Mouse (Mus musculus) adrenal gland, postnatal 36 days (tissue): ENCODE results near the gene Gm815. TPM values are rescaled to one million over a fixed set of nuclear protein-coding genes. Genes with fewer than 3 reads are reported as not detected.

Experiments
- DNase-seq, 2 experiments: peaks; one replicate each; pipeline ENCODE4 v3.0.0; 2021; ENCODE audit warnings: mixed read lengths in 1 of 2
- long read RNA-seq, 2 experiments: library from polyadenylated mRNA; stranded (forward); transcript quantifications; one replicate each; pipeline ENCODE4 v2.0.0; 2021; ENCODE audit warnings: borderline sequencing depth in 2 of 2
- total RNA-seq, 2 experiments: library from RNA; stranded (reverse); gene quantifications; 2 replicates each; pipeline ENCODE4 v1.2.3; 2021

Gene Gm815
- total RNA-seq = not detected
- long read RNA-seq, experiment 1 = 0 reads
- long read RNA-seq, experiment 2 = 0 reads

- no peak for DNase-seq
Measured at GRCm38 (mm10) chr19:26885616-26886015, at the start of gene Gm815. Gene Gm815 (plus strand): TSS chr19:26885881.

GRCm38 (mm10) chr19:26837626-26838025 is 48.1 kb upstream of the Gm815 start:
- no peak for DNase-seq

- no peak for DNase-seq
Measured at GRCm38 (mm10) chr19:26843896-26844295, 41.8 kb upstream of the Gm815 start.

DNA sequence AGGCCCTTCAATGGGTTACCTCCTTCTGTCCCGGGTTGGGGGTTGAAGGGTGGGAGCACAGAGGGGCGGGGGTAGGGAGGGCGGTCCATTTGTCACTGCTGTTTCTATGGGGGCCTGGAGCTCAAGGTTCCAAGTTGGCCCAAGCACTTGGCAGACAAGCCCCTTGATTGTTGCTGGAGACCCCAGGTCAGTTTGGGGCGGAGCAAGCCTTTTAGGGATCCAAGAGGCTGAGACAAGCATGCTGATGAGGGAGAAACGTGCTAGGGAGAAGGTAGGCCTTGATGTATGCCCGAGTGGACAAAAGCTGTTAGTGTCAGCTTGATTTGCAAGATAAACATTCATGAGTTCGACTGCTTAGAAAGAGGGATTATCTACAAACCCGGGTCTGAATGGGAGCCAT is 40.9 kb upstream of the Gm815 start:
- DNase-seq = no peak

GRCm38 (mm10) chr19:26845276-26846016 is 40.2 kb upstream of the Gm815 start:
- DNase-seq = peak; percentile 83 to 84

- no peak for DNase-seq
Measured at GRCm38 (mm10) chr19:26846017-26846285, 39.7 kb upstream of the Gm815 start.

- DNase-seq = no peak
Measured at GRCm38 (mm10) chr19:26851017-26851782, 34.5 kb upstream of the Gm815 start.

DNA sequence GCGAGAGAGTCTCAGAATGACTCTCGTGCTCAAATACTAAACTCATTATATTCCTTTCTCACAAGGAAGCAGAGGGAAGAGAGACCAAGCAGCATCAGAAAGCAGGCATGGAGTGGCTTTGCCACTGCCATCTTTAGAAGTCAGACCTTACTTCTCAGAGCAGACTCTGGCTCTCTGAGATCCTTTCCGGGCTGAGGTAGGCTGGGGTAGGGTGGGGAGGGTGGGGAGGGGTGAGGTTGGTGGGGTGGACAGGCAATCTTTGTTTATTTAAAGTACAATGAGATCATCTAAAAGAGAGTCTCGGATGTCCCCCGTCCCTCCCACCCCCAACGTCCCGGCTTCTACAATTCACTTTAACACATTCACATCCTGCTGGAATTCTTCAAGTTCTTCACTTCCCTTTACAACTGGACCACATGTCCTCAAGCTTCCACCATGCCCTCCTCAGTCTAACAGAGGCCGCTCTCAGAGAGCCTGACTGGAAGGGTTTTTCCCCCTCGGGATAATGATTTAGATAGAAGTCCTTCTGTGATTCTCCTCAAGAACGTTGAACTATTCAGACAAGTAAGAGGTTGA is 33.3 kb upstream of the Gm815 start:
- DNase-seq = no peak

- no peak for DNase-seq
Measured at GRCm38 (mm10) chr19:26853701-26854282, 31.9 kb upstream of the Gm815 start.

GRCm38 (mm10) chr19:26854661-26855060 is 31.0 kb upstream of the Gm815 start:
- no peak for DNase-seq

- no peak for DNase-seq
Measured at GRCm38 (mm10) chr19:26855152-26855551, 30.5 kb upstream of the Gm815 start.

GRCm38 (mm10) chr19:26858427-26859194 is 27.1 kb upstream of the Gm815 start:
- DNase-seq = no peak

- peak in 1 of 2 experiments; percentile 12 for DNase-seq
Measured at GRCm38 (mm10) chr19:26859195-26859570, 26.5 kb upstream of the Gm815 start.

GRCm38 (mm10) chr19:26863662-26864061 is 22.0 kb upstream of the Gm815 start:
- peak; percentile 71 to 73 for DNase-seq

DNA sequence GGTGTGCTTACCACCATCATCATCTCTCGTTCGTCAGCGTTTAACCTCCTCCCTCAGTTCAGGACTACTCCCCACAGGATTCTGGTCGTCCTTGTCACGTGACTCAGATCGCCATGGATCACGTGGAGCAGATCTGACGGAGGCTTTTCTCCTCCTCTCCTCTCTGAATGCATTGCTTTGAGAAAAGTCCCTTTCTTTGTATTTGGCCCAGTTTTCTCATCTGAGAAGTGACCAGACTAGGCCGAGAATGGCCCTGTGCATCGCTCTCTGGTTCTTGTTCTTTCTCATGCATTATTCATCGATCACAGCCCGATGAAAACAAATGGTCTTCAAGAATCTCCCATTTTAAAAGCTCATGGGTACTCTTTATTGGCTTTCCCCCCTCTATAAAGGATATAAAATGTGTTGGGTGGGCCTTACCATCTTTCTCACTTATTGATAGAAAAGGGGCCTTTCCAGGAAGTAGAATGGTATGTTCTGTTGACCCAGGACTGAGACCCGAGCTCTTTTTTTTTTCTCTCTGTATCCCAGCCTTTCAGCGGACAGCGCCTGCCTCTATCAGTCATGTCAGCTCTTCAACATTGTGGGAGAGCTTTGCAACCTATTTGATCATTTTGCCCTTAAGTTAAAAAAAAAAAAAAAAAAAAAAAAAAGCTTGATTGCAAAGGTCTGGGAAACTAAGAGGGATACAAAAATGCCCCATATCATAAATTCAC is 20.5 kb upstream of the Gm815 start:
- no peak for DNase-seq

DNA sequence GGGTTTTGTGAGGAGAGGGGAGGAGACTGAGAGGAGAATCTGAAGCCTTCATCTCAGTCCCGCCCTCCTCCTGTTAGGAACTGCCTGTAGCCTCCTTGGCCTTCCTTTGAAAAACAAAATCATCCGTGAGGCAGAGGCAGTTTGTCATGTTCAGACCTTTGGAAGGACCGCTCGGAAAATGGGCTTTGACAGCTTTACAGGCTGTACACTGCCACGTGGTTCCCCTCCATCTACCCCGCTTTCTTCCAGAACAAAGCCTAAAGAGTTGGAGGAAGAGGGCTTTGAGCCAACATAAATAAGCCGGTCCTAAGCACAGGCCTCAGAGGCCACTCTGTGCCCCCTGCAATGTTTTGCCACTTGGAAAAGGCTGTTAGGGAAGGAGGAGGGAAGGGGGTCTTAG is 19.9 kb upstream of the Gm815 start:
- peak in 1 of 2 experiments; percentile 13 for DNase-seq

DNA sequence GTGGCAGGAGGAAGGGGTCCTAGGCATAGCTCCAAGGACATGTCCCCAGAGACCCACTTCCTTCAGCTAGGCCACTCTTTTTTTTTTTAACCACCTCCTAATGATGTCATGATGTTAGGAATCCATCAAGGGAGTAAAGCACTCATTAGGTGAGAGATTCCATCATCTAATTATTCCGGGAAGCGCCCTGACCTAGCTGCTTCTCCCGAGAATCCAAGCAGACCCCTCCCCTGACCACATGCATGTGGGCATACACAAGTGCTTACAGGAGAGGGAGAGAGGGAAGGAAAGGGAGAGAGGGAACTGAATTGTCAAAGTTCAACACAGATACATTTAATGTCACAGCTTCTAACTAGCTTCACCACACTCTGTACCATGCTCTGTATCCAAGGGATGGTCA is 16.1 kb upstream of the Gm815 start:
- no peak for DNase-seq

DNA sequence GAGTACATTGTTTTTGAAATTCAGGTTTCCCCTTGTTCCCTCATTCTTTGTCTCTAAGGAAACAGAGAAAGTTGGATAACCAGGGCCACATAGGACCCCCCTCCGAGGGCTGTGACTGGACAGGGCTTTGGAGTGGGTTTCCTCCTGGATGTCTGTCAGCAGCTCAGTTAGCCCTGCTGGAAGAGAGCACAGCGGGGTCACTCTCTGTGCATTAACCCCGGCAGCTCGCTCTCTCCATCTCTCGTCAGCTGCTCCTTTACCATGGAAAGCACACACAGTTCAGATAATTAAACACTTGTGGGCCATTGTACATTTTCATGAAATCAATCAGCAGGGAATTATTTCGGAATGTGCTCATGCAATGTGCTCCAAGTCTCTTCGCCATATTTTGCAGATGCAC is 15.4 kb upstream of the Gm815 start:
- no peak for DNase-seq

DNA sequence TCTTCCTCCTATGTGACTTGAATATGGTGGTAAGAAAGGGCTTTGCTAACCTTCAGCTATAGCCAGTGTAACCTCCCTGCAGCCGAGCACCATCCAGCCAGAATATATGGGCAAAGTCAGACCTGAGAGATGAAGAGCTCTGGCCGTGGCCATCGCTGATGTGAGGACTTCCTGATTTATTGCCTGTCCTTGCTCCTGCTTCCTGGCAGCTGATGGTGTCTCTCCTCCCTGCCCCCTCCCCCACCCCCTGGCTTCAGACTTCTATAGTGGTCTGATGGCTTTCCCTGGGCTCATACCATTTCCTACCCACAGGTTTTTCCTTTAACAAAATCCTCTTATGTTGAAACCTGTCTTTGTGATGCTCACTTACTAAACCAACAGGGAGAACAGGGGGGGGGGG is 14.6 kb upstream of the Gm815 start:
- DNase-seq = no peak

DNA sequence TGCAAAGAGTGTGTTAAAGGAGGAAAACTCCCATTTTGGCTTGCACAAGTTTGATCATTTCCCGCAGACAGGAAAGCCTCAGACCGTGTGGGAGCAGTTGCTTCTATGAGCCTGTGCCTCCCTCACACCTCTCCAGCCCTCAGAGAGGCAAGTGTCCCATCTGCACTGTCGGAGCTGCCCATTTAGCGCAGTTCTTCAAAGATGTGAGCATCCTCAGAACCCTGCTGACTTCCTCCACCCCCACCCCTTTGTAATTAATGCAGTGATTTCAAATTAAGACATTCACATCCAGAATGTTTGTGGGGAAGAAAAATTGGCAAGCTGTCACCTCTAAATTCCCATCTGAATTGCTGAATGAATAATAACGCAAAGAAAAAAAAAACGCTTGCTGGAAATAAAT is 12.8 kb upstream of the Gm815 start:
- DNase-seq = no peak

- DNase-seq = no peak
Measured at GRCm38 (mm10) chr19:26875601-26876000, 10.1 kb upstream of the Gm815 start.
